Mouse (Mus musculus) MEL (cell line): Measurements from ENCODE around the gene Abhd17a. TPM values are rescaled to one million over a fixed set of nuclear protein-coding genes. Genes with fewer than 3 reads are reported as not detected.

ENCODE experiments used
- DNase-seq: peaks from one replicate; pipeline ENCODE4 v3.0.0; 2011; ENCODE audit warnings: low read depth, low spot score
- H3K27ac ChIP-seq: 2 replicates; pipeline ENCODE4 v1.5.1; 2012; ENCODE audit warnings: low read depth, mild to moderate bottlenecking, control low read depth, low read length, moderate library complexity; ENCODE audit not compliant: control insufficient read depth
- H3K27me3 ChIP-seq, 2 experiments: fragments of 150-350 bp in 1 of 2; sonication (generic) in 1 of 2; 2 replicates each; pipeline ENCODE4 v1.6.1; 2012; ENCODE audit warnings: low read length in 2 of 2, mild to moderate bottlenecking in 2 of 2, improper control_type of control experiment in 1 of 2, moderate library complexity in 1 of 2; ENCODE audit not compliant: insufficient read depth in 2 of 2, control insufficient read depth in 1 of 2
- H3K36me3 ChIP-seq, 2 experiments: 2 replicates each; pipeline ENCODE4 v1.6.1; 2012 to 2014; ENCODE audit warnings: low read length in 2 of 2, improper control_type of control experiment in 1 of 2, inconsistent platforms in 1 of 2, mild to moderate bottlenecking in 1 of 2; ENCODE audit not compliant: insufficient read depth in 2 of 2, control insufficient read depth in 1 of 2
- H3K4me1 ChIP-seq, 2 experiments: fragments of 150-350 bp in 1 of 2; sonication (generic) in 1 of 2; 2 replicates each; pipeline ENCODE4 v1.6.1; 2012; ENCODE audit warnings: low read length in 2 of 2, improper control_type of control experiment in 1 of 2, mild to moderate bottlenecking in 1 of 2; ENCODE audit not compliant: insufficient read depth in 2 of 2, control insufficient read depth in 1 of 2
- H3K4me3 ChIP-seq, 2 experiments: fragments of 150-350 bp in 1 of 2; sonication (generic) in 1 of 2; 2 replicates each; pipeline ENCODE4 v1.5.1; 2012; ENCODE audit warnings: low read depth in 2 of 2, low read length in 2 of 2, mild to moderate bottlenecking in 2 of 2, moderate library complexity in 2 of 2, control low read depth in 1 of 2, improper control_type of control experiment in 1 of 2; ENCODE audit not compliant: control insufficient read depth in 1 of 2, insufficient read depth in 1 of 2
- H3K79me2 ChIP-seq: 2 replicates; pipeline ENCODE4 v1.6.1; 2012; ENCODE audit warnings: mild to moderate bottlenecking, low read length, moderate library complexity; ENCODE audit not compliant: control insufficient read depth, poor library complexity, insufficient read depth
- H3K9ac ChIP-seq: 2 replicates; pipeline ENCODE4 v1.6.1; 2012; ENCODE audit warnings: low read depth, mild to moderate bottlenecking, control low read depth, low read length, moderate library complexity; ENCODE audit not compliant: control insufficient read depth, poor library complexity, severe bottlenecking
- H3K9me3 ChIP-seq: fragments of 150-350 bp; sonication (generic); replicated peaks from 2 replicates; pipeline ENCODE4 v1.6.1; 2012; ENCODE audit warnings: mild to moderate bottlenecking, low read length, improper control_type of control experiment, moderate library complexity; ENCODE audit not compliant: insufficient read depth
- BHLHE40 ChIP-seq: IDR thresholded peaks from 2 replicates; pipeline ENCODE4 v1.6.1; 2012; ENCODE audit warnings: low read depth, mild to moderate bottlenecking, inconsistent platforms, low read length, improper control_type of control experiment, borderline replicate concordance
- CHD1 ChIP-seq: IDR thresholded peaks from 2 replicates; pipeline ENCODE4 v1.6.1; 2012; ENCODE audit warnings: low read depth, mild to moderate bottlenecking, inconsistent platforms, low read length, improper control_type of control experiment
- CHD2 ChIP-seq: IDR thresholded peaks from 2 replicates; pipeline ENCODE4 v1.6.1; 2011; ENCODE audit warnings: low read length, improper control_type of control experiment
- CTCF ChIP-seq, 3 experiments: IDR thresholded peaks in 2 of 3; conservative IDR thresholded peaks in 1 of 3; 2 replicates each; pipeline ENCODE4 v1.5.1; 2011 to 2012; ENCODE audit warnings: low read length in 3 of 3, low read depth in 2 of 3, mild to moderate bottlenecking in 2 of 3, improper control_type of control experiment in 1 of 3, inconsistent platforms in 1 of 3, mixed read lengths in 1 of 3, moderate library complexity in 1 of 3; ENCODE audit not compliant: control insufficient read depth in 1 of 3, insufficient read depth in 1 of 3, poor library complexity in 1 of 3, severe bottlenecking in 1 of 3
- E2F4 ChIP-seq: IDR thresholded peaks from 2 replicates; pipeline ENCODE4 v1.6.1; 2011; ENCODE audit warnings: low read depth, low read length, improper control_type of control experiment, borderline replicate concordance
- ELF1 ChIP-seq: IDR thresholded peaks from 2 replicates; pipeline ENCODE4 v1.6.1; 2014; ENCODE audit warnings: low read depth, mild to moderate bottlenecking, inconsistent platforms, low read length, improper control_type of control experiment, moderate library complexity
- EP300 ChIP-seq, 2 experiments: IDR thresholded peaks; 2 replicates each; pipeline ENCODE4 v1.6.1; 2011; ENCODE audit warnings: improper control_type of control experiment in 2 of 2, low read length in 2 of 2, low read depth in 1 of 2, mild to moderate bottlenecking in 1 of 2
- ETS1 ChIP-seq: IDR thresholded peaks from 2 replicates; pipeline ENCODE4 v1.6.1; 2012; ENCODE audit warnings: low read depth, mild to moderate bottlenecking, inconsistent platforms, low read length, improper control_type of control experiment, moderate library complexity
- GABPA ChIP-seq: IDR thresholded peaks from 2 replicates; pipeline ENCODE4 v1.6.1; 2012; ENCODE audit warnings: low read depth, mild to moderate bottlenecking, inconsistent platforms, low read length, improper control_type of control experiment, moderate library complexity
- GATA1 ChIP-seq: IDR thresholded peaks from 2 replicates; pipeline ENCODE4 v1.6.1; 2011; ENCODE audit warnings: low read depth, low read length, improper control_type of control experiment
- HCFC1 ChIP-seq: IDR thresholded peaks from 2 replicates; pipeline ENCODE4 v1.6.1; 2012; ENCODE audit warnings: low read depth, mild to moderate bottlenecking, inconsistent platforms, low read length, improper control_type of control experiment, moderate library complexity
- JUND ChIP-seq: IDR thresholded peaks from 2 replicates; pipeline ENCODE4 v1.6.1; 2011; ENCODE audit warnings: low read depth, mild to moderate bottlenecking, improper control_type of control experiment, low read length
- KAT2A ChIP-seq: conservative IDR thresholded peaks from 2 replicates; pipeline ENCODE4 v1.6.1; 2012; ENCODE audit warnings: low read depth, low read length, improper control_type of control experiment, inconsistent platforms
- MAFK ChIP-seq: IDR thresholded peaks from 2 replicates; pipeline ENCODE4 v1.6.1; 2011; ENCODE audit warnings: low read depth, mild to moderate bottlenecking, low read length, improper control_type of control experiment, borderline replicate concordance
- MAX ChIP-seq: IDR thresholded peaks from 2 replicates; pipeline ENCODE4 v1.6.1; 2011; ENCODE audit warnings: low read length, improper control_type of control experiment
- MAZ ChIP-seq: IDR thresholded peaks from 2 replicates; pipeline ENCODE4 v1.6.1; 2012; ENCODE audit warnings: low read depth, mild to moderate bottlenecking, inconsistent platforms, low read length, improper control_type of control experiment
- MEF2A ChIP-seq: IDR thresholded peaks from 2 replicates; pipeline ENCODE4 v1.6.1; 2014; ENCODE audit warnings: low read depth, mild to moderate bottlenecking, inconsistent platforms, low read length, improper control_type of control experiment; ENCODE audit not compliant: poor library complexity, insufficient replicate concordance, severe bottlenecking; ENCODE audit errors: extremely low read depth
- MXI1 ChIP-seq: IDR thresholded peaks from 2 replicates; pipeline ENCODE4 v1.6.1; 2011; ENCODE audit warnings: mild to moderate bottlenecking, low read depth, low read length, improper control_type of control experiment
- MYB ChIP-seq: IDR thresholded peaks from 2 replicates; pipeline ENCODE4 v1.6.1; 2011; ENCODE audit warnings: mild to moderate bottlenecking, low read depth, low read length, improper control_type of control experiment
- NELFE ChIP-seq: IDR thresholded peaks from 2 replicates; pipeline ENCODE4 v1.6.1; 2011; ENCODE audit warnings: low read depth, low read length, improper control_type of control experiment
- POLR2A ChIP-seq, 2 experiments: IDR thresholded peaks; 2 replicates each; pipeline ENCODE4 v1.6.1; 2011 to 2012; ENCODE audit warnings: low read length in 2 of 2, mild to moderate bottlenecking in 2 of 2, control low read depth in 1 of 2, improper control_type of control experiment in 1 of 2, low read depth in 1 of 2, moderate library complexity in 1 of 2; ENCODE audit not compliant: control insufficient read depth in 1 of 2, insufficient read depth in 1 of 2, poor library complexity in 1 of 2
- POLR2AphosphoS2 ChIP-seq: IDR thresholded peaks from 2 replicates; pipeline ENCODE4 v1.6.1; 2011; ENCODE audit warnings: low read length, improper control_type of control experiment
- POLR2AphosphoS5 ChIP-seq: IDR thresholded peaks from 2 replicates; pipeline ENCODE4 v1.6.1; 2012; ENCODE audit warnings: low read depth, borderline replicate concordance, mild to moderate bottlenecking, inconsistent platforms, low read length, moderate library complexity, mixed read lengths
- RAD21 ChIP-seq: IDR thresholded peaks from 2 replicates; pipeline ENCODE4 v1.6.1; 2011; ENCODE audit warnings: mild to moderate bottlenecking, low read depth, low read length, improper control_type of control experiment
- RCOR1 ChIP-seq: IDR thresholded peaks from 2 replicates; pipeline ENCODE4 v1.6.1; 2012; ENCODE audit warnings: low read depth, mild to moderate bottlenecking, inconsistent platforms, low read length, improper control_type of control experiment
- SIN3A ChIP-seq: IDR thresholded peaks from 2 replicates; pipeline ENCODE4 v1.6.1; 2012; ENCODE audit warnings: low read length, improper control_type of control experiment, inconsistent platforms
- SMC3 ChIP-seq: IDR thresholded peaks from 2 replicates; pipeline ENCODE4 v1.6.1; 2011; ENCODE audit warnings: low read depth, low read length, improper control_type of control experiment
- TAL1 ChIP-seq: IDR thresholded peaks from 2 replicates; pipeline ENCODE4 v1.6.1; 2012; ENCODE audit warnings: mild to moderate bottlenecking, inconsistent platforms, low read length, moderate library complexity, mixed read lengths
- TCF12 ChIP-seq: IDR thresholded peaks from 2 replicates; pipeline ENCODE4 v1.6.1; 2014; ENCODE audit warnings: low read depth, mild to moderate bottlenecking, inconsistent platforms, low read length, improper control_type of control experiment, moderate library complexity
- USF1 ChIP-seq: IDR thresholded peaks from 2 replicates; pipeline ENCODE4 v1.6.1; 2014; ENCODE audit warnings: low read depth, mild to moderate bottlenecking, inconsistent platforms, low read length, improper control_type of control experiment, moderate library complexity
- USF2 ChIP-seq, 2 experiments: IDR thresholded peaks; 2 replicates each; pipeline ENCODE4 v1.6.1; 2011 to 2012; ENCODE audit warnings: improper control_type of control experiment in 2 of 2, low read length in 2 of 2, borderline replicate concordance in 1 of 2, inconsistent platforms in 1 of 2, low read depth in 1 of 2, mild to moderate bottlenecking in 1 of 2; ENCODE audit not compliant: insufficient read depth in 1 of 2
- ZC3H11A ChIP-seq: IDR thresholded peaks from 2 replicates; pipeline ENCODE4 v1.6.1; 2012; ENCODE audit warnings: low read depth, mild to moderate bottlenecking, inconsistent platforms, low read length, improper control_type of control experiment
- ZKSCAN1 ChIP-seq: IDR thresholded peaks from 2 replicates; pipeline ENCODE4 v1.6.1; 2012; ENCODE audit warnings: low read depth, mild to moderate bottlenecking, inconsistent platforms, low read length, improper control_type of control experiment, moderate library complexity
- ZMIZ1 ChIP-seq: IDR thresholded peaks from 2 replicates; pipeline ENCODE4 v1.6.1; 2012; ENCODE audit warnings: low read depth, mild to moderate bottlenecking, inconsistent platforms, low read length, improper control_type of control experiment, moderate library complexity
- ZNF384 ChIP-seq: IDR thresholded peaks from 2 replicates; pipeline ENCODE4 v1.6.1; 2012; ENCODE audit warnings: low read depth, mild to moderate bottlenecking, inconsistent platforms, low read length, improper control_type of control experiment
- polyA plus RNA-seq, 2 experiments: library from polyadenylated mRNA; stranded (reverse) in 1 of 2; unstranded in 1 of 2; fragments of >175 nt in 1 of 2; fragments of >200 nt in 1 of 2; gene quantifications; 2 replicates each; pipeline versions ENCODE4 v1.2.1 to v1.2.4; 2012; ENCODE audit warnings: low replicate concordance in 2 of 2, low read depth in 1 of 2; ENCODE audit not compliant: insufficient read length in 2 of 2, insufficient read depth in 1 of 2, missing spikeins in 1 of 2
- total RNA-seq: library from RNA; depleted of rRNA; stranded (reverse); fragments of 300-350 nt; gene quantifications from 2 replicates; pipeline ENCODE4 v1.2.3, GENCODE M21; 2012; rRNA removed

Abhd17a gene
- total RNA-seq (89.6 and 98.5 TPM in 2 replicates), polyA plus RNA-seq (100 to 1,000 TPM in 1 of 2 experiments, 10 to 100 TPM in 1; 96.2 to 136 TPM)

DNA sequence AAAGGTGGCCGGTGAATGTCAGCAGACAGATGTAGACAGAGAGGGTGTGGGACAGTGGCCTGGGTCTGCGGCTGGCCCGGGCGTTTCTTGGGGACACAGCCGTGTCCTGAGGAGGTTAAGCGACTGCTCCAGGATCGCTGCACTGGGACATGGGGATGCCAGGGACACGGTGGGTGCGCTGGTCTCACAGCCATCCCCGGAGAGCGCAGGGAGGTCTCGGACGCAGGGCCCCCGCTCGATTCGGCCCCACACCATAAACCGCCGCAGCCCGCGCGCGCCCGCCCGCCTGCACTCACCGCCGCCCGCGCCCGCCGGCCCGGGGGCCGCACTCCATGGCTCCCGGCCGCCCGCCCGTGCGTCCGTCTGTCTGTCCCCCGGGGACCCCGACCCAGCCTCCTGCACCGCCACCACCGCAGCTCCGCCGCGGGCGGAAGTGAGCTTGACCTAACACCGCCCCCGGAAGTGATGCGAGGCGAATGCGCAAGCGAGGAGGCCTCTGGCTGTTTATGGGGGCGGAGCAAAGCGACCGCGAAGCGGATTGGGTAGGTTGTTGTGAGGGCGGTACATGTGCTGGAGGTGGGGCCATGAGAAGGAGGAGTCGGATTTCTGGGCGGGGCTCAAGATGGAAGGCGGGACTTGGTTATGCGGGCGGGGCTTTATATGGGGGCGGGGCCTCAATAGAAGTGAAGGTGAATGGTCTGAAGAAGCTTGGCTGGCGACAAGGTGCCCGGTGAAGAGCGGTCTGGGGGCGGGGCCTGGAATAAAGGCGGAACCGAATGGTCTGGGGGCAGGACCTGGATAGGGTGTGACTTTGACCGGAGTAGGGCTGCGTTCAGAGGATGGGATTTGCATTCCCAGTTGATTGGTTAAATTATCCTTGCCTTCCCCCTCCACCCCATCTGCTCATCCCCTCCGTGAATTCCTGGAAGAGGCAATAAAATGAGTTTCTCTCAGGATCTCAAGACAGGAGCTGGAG lies at the start of gene Abhd17a:
Abhd17a (minus strand) TSS at position 463 of the 976 bp plus-strand sequence.
- Histone ChIP-seq H3K79me2 (peaks cover 34% of the 10 kb centered on the region), H3K9ac (peak within 1 kb of the TSS; percentile 84), H3K27me3 (no peaks in the 10 kb centered on the region), H3K9me3 (no peaks in the 10 kb centered on the region), H3K27ac (peak within 1 kb of the TSS; percentile 36; the same call in 1 of the 2 replicates), H3K36me3 (no peaks in the 10 kb centered on the region), H3K4me1 (peaks cover 5 to 12% of the 10 kb centered on the region in 2 experiments; a peak in 3 of 4 replicates), H3K4me3 (peak within 1 kb of the TSS; percentile 82 to 93)
- DNase-seq: peak; percentile 99
- TF ChIP-seq POLR2AphosphoS2: no peak; the same call in 1 of the 2 replicates
- TF ChIP-seq KAT2A: no peak
- TF ChIP-seq ZC3H11A: no peak
- TF ChIP-seq ELF1: peak; percentile 89
- TF ChIP-seq USF1: peak; percentile 54; the same call in 1 of the 2 replicates
- peak; percentile 23 for TF ChIP-seq MXI1
- TF ChIP-seq RAD21: no peak
- no peak for TF ChIP-seq GATA1
- TF ChIP-seq USF2 (IDR thresholded peaks at IDR 0.05; ENCODE audit: borderline replicate concordance in 1 of 2, insufficient read depth in 1 of 2, low read depth in 1 of 2, low read length in 2 of 2): no peak
- no peak for TF ChIP-seq CHD1
- TF ChIP-seq POLR2AphosphoS5: no peak
- no peak for TF ChIP-seq BHLHE40
- no peak; the same call in 1 of the 2 replicates for TF ChIP-seq RCOR1
- peak; percentile 9; the same call in 1 of the 2 replicates for TF ChIP-seq ETS1
- peak; percentile 86; the same call in 1 of the 2 replicates for TF ChIP-seq MAZ
- no peak for TF ChIP-seq EP300 (IDR thresholded peaks at IDR 0.05; ENCODE audit: low read depth in 1 of 2, low read length in 2 of 2)
- no peak for TF ChIP-seq ZMIZ1
- peak; percentile 88 for TF ChIP-seq NELFE
- peak; percentile 84 for TF ChIP-seq HCFC1
- TF ChIP-seq TAL1: no peak
- TF ChIP-seq SMC3: no peak
- TF ChIP-seq SIN3A: peak; percentile 76
- TF ChIP-seq MYB: no peak
- no peak for TF ChIP-seq JUND
- TF ChIP-seq MAFK: no peak
- no peak for TF ChIP-seq ZKSCAN1
- peak; percentile 88 to 95 for TF ChIP-seq POLR2A (IDR thresholded peaks at IDR 0.05; ENCODE audit: control insufficient read depth in 1 of 2, insufficient read depth in 1 of 2, low read depth in 1 of 2, low read length in 2 of 2, poor library complexity in 1 of 2)
- no peak for TF ChIP-seq MAX
- TF ChIP-seq CHD2: no peak
- no peak for TF ChIP-seq MEF2A
- TF ChIP-seq E2F4: no peak
- TF ChIP-seq ZNF384: no peak
- TF ChIP-seq TCF12: peak; percentile 59
- no peak for TF ChIP-seq CTCF (IDR thresholded peaks at IDR 0.05 in 2 of 3, conservative IDR thresholded peaks at IDR 0.05 in 1 of 3; ENCODE audit: control insufficient read depth in 1 of 3, insufficient read depth in 1 of 3, low read depth in 2 of 3, low read length in 3 of 3, poor library complexity in 1 of 3, severe bottlenecking in 1 of 3)
- TF ChIP-seq GABPA: no peak
